Mouse (Mus musculus): ENCODE measurements around the gene Ssr2. TPM values are rescaled to one million over a fixed set of nuclear protein-coding genes. Genes with fewer than 3 reads are reported as not detected.

The Ssr2 gene
- 259 and 274 TPM in 2 replicates for polyA plus RNA-seq (2015; fragmentation: Nextera tagmentation; extraction: Ambion mirVana)

GRCm38 (mm10) chr3:88575540-88575939 lies at the start of gene Ssr2:
Ssr2 (plus strand) TSS chr3:88575876.
- H3K4me3 ChIP-seq: no peak within 1 kb of the TSS
- H3K4me1 ChIP-seq: peaks cover 7% of the 10 kb centered on the region
- H3K27me3 ChIP-seq: no peaks in the 10 kb centered on the region
- 84% methylated on average over 3 of the region's 3 CpGs for WGBS
- ATAC-seq (ENCODE audit: insufficient number of reproducible peaks, insufficient read depth, low FRiP score, low TSS enrichment, low read depth): no peak
- peaks cover 5% of the 10 kb centered on the region for H3K36me3 ChIP-seq
- H3K9me3 ChIP-seq: no peaks in the 10 kb centered on the region
- no peak within 1 kb of the TSS for H3K27ac ChIP-seq
- H3K4me2 ChIP-seq: no peak within 1 kb of the TSS
- no peak within 1 kb of the TSS for H3K9ac ChIP-seq

- Histone ChIP-seq H3K4me3 (peak overlapping the region; percentile 18; the same call in 1 of the 2 replicates), H3K4me2 (peak overlapping the region; percentile 37), H3K27me3 (no peaks in the 10 kb centered on the region), H3K4me1 (peaks cover 56% of the 10 kb centered on the region), H3K36me3 (peaks cover 25% of the 10 kb centered on the region), H3K9me3 (no peaks in the 10 kb centered on the region), H3K9ac (peak overlapping the region; percentile 44; the same call in 1 of the 2 replicates), H3K27ac (no peak overlapping the region; the same call in 1 of the 2 replicates)
- WGBS: 28% methylated on average over 17 of the region's 17 CpGs
- ATAC-seq (ENCODE audit: insufficient number of reproducible peaks, insufficient read depth, low FRiP score, low TSS enrichment, low read depth): peak; percentile 56
Observed at GRCm38 (mm10) chr3:88526157-88527131, 49.2 kb upstream of the Ssr2 start.

- Histone ChIP-seq H3K27me3 (no peaks in the 10 kb centered on the region), H3K4me2 (peak overlapping the region; percentile 43), H3K9me3 (no peaks in the 10 kb centered on the region), H3K36me3 (peaks cover 24% of the 10 kb centered on the region), H3K4me1 (peaks cover 50% of the 10 kb centered on the region), H3K9ac (peak overlapping the region; percentile 66), H3K4me3 (no peak overlapping the region; the same call in 1 of the 2 replicates), H3K27ac (peak overlapping the region; percentile 44; the same call in 1 of the 2 replicates)
- ATAC-seq (ENCODE audit: insufficient number of reproducible peaks, insufficient read depth, low FRiP score, low TSS enrichment, low read depth): no peak
- 19% methylated on average over 8 of the region's 8 CpGs for WGBS
Observed at GRCm38 (mm10) chr3:88527565-88527964, 48.1 kb upstream of the Ssr2 start.

GRCm38 (mm10) chr3:88528646-88529045 lies 47.0 kb upstream of the Ssr2 start:
- Histone ChIP-seq H3K27me3 (no peaks in the 10 kb centered on the region), H3K9me3 (no peaks in the 10 kb centered on the region), H3K36me3 (peaks cover 15% of the 10 kb centered on the region), H3K27ac (peak overlapping the region; percentile 99; the same call in 1 of the 2 replicates), H3K9ac (peak overlapping the region; percentile 99), H3K4me1 (peaks cover 50% of the 10 kb centered on the region), H3K4me2 (peak overlapping the region; percentile 84), H3K4me3 (no peak overlapping the region)
- WGBS: 79% methylated on average over 11 of the region's 11 CpGs
- no peak for ATAC-seq (ENCODE audit: insufficient number of reproducible peaks, insufficient read depth, low FRiP score, low TSS enrichment, low read depth)

- Histone ChIP-seq H3K9me3 (no peaks in the 10 kb centered on the region), H3K4me1 (peaks cover 55% of the 10 kb centered on the region), H3K9ac (peak overlapping the region; percentile 99), H3K27me3 (no peaks in the 10 kb centered on the region), H3K27ac (peak overlapping the region; percentile 99), H3K4me2 (peak overlapping the region; percentile 84), H3K36me3 (peaks cover 9% of the 10 kb centered on the region), H3K4me3 (peak overlapping the region; percentile 78)
- no peak for ATAC-seq (ENCODE audit: insufficient number of reproducible peaks, insufficient read depth, low FRiP score, low TSS enrichment, low read depth)
- WGBS: 24% methylated on average over 7 of the region's 7 CpGs
Observed at GRCm38 (mm10) chr3:88529204-88530000, 46.3 kb upstream of the Ssr2 start.

GRCm38 (mm10) chr3:88530082-88530864 lies 45.4 kb upstream of the Ssr2 start:
- Histone ChIP-seq H3K36me3 (peaks cover 2% of the 10 kb centered on the region; the same call in 1 of the 2 replicates), H3K9me3 (no peaks in the 10 kb centered on the region), H3K9ac (peak overlapping the region; percentile 99), H3K4me1 (peaks cover 64% of the 10 kb centered on the region), H3K27ac (peak overlapping the region; percentile 99), H3K4me3 (peak overlapping the region; percentile 78), H3K4me2 (peak overlapping the region; percentile 84), H3K27me3 (no peaks in the 10 kb centered on the region)
- no peak for ATAC-seq (ENCODE audit: insufficient number of reproducible peaks, insufficient read depth, low FRiP score, low TSS enrichment, low read depth)
- WGBS: 2% methylated on average over 11 of the region's 11 CpGs

GRCm38 (mm10) chr3:88531348-88532298 lies 44.1 kb upstream of the Ssr2 start:
- peak; percentile 73 for ATAC-seq (ENCODE audit: insufficient number of reproducible peaks, insufficient read depth, low FRiP score, low TSS enrichment, low read depth)
- under 1% methylated on average over 60 of the region's 63 CpGs for WGBS

GRCm38 (mm10) chr3:88532299-88532674 lies 43.4 kb upstream of the Ssr2 start, which contains the start of gene Mex3a:
Mex3a (plus strand) TSS chr3:88532395.
- H3K4me3 ChIP-seq: peak within 1 kb of the TSS; percentile 78
- WGBS: 1% methylated on average over 13 of the region's 31 CpGs
- H3K4me1 ChIP-seq: peaks cover 66% of the 10 kb centered on the region

More at GRCm38 (mm10) chr3:88531348-88532298, 44.1 kb upstream of the Ssr2 start:
- no peaks in the 10 kb centered on the region for H3K9me3 ChIP-seq
- no peaks in the 10 kb centered on the region for H3K27me3 ChIP-seq
- H3K9ac ChIP-seq: peak overlapping the region; percentile 99
- peak overlapping the region; percentile 78 for H3K4me3 ChIP-seq
- H3K4me1 ChIP-seq: peaks cover 64% of the 10 kb centered on the region
- H3K36me3 ChIP-seq: peaks cover 15% of the 10 kb centered on the region
- H3K4me2 ChIP-seq: peak overlapping the region; percentile 84
- peak overlapping the region; percentile 99 for H3K27ac ChIP-seq

GRCm38 (mm10) chr3:88532689-88533511 lies 42.8 kb upstream of the Ssr2 start:
- H3K4me2 ChIP-seq: peak overlapping the region; percentile 84
- ATAC-seq (ENCODE audit: insufficient number of reproducible peaks, insufficient read depth, low FRiP score, low TSS enrichment, low read depth): peak; percentile 3; the same call in 1 of the 2 replicates
- no peaks in the 10 kb centered on the region for H3K9me3 ChIP-seq
- H3K36me3 ChIP-seq: peaks cover 28% of the 10 kb centered on the region
- peaks cover 66% of the 10 kb centered on the region for H3K4me1 ChIP-seq
- WGBS: under 1% methylated on average over 39 of the region's 40 CpGs
- peak overlapping the region; percentile 99 for H3K9ac ChIP-seq
- peak overlapping the region; percentile 78 for H3K4me3 ChIP-seq
- H3K27ac ChIP-seq: peak overlapping the region; percentile 99
- H3K27me3 ChIP-seq: no peaks in the 10 kb centered on the region

More at GRCm38 (mm10) chr3:88532299-88532674, 43.4 kb upstream of the Ssr2 start, which contains the start of gene Mex3a:
- peaks cover 22% of the 10 kb centered on the region for H3K36me3 ChIP-seq
- no peaks in the 10 kb centered on the region for H3K27me3 ChIP-seq
- no peak; the same call in 1 of the 2 replicates for ATAC-seq (ENCODE audit: insufficient number of reproducible peaks, insufficient read depth, low FRiP score, low TSS enrichment, low read depth)
- H3K9me3 ChIP-seq: no peaks in the 10 kb centered on the region
- H3K4me2 ChIP-seq: peak within 1 kb of the TSS; percentile 84
- peak within 1 kb of the TSS; percentile 99 for H3K27ac ChIP-seq
- H3K9ac ChIP-seq: peak within 1 kb of the TSS; percentile 99

Measured in embryonic facial prominence, embryonic 13.5 days (tissue).